Mouse (Mus musculus) cerebellum, adult 9-11 months (tissue): ENCODE data around the gene Gm45337.

Source experiments
- DNase-seq: peaks from one replicate; pipeline ENCODE4 v3.0.0; 2022

Gene Gm45337

DNA sequence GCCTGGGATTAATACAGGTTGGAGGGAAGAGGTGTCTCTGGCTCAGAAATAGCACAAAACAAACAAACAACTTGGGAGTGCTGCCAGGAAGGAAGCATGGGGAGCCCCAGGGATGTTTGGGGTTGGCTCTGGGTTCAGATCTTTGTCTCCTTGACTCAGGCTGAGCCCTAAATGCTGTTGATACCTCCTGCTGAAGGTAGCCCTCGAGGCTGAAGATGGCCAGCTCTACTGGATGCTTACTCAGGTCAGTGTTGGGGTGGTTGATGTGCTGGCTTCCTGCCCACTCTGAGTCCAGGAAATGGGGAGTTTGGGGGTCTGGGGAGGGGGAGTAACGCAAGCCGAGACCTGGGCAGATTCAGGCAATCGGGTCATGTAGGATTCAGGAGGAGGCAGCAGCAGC, 47.7 kb downstream of the Gm45337 start:
- peak; percentile 65 for DNase-seq

DNA sequence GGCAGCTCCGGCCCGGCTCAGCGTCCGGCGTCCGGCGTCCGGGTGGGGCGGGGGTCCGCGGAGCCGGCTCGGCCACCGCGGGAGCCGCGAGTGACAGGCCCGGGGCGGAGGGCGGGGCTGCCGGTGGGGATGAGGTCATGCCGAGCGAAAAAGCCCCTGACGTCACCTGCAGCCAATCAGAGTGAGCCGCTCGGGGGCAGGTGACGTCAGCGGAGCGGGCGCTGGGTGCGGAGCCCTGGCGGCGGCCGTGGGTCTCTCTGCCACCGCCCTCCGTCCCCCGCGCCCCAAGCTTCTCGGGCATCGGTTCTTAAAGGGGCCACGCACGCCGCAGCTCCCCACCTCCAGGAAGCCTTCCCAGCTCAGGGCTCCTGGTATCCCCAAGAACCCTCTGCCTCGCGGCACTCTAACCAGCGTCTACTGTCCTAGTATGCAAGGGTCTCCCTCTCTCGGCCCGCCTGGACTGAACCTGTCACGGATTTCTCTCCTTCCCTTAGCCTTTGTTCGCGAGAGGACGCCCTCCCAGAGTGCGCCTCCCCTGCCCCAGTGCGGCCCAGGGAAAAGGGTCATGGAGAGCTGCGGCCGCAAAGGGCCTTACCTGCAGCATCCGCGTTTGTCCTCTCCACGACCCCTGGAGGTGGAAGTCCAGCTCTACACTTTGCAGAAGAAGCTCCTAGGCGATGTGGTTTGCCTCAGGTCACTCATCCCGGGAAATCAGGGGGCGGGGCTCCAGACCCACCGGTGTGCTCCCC, 49.0 kb downstream of the Gm45337 start, which contains the start of gene Dusp8:
Gene Dusp8 (minus strand): TSS at position 661 of the 749 bp plus-strand sequence.
- DNase-seq, result peak; percentile 97

DNA sequence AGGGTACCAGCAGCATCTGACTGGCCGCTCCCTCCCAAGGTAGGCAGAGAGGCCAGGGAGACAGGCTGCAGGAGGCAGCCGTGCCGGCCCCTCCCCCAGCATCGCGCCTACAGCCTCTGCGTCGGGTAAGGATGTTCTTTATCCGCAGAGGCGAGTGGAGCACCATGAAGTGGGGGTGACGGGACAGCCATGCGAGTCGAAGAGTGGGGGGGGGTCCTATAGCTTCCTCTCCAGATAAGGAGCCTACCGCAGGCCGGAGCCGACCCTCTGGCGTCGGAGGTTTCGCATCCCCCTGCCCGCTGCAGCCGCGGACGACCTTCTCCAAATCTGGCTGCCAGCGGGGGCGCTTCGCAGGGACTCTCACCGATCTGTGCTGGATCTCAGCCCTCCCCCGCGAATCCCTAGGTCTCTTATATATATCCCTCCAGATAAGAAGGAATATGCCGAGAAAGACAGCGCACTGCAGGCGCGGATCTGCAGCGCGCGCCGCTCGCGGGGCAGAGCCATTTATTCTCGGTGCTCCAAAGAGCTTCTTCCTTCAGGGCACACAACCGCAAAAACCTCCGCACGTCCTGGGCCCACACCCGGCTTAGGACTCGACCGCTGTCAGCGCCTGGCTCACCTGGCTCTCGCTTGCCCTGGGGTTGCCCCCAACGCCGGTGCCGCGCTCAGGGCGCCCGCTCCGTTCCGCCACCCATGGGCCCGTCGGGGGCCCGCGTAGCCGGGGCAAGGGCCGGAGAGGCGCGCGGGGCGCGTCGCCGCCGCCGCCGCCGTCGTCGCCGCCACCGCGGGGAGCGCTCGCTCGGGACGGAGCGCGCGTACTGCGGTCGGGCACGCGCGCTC, 49.9 kb downstream of the Gm45337 start:
- peak; percentile 88 for DNase-seq

DNA sequence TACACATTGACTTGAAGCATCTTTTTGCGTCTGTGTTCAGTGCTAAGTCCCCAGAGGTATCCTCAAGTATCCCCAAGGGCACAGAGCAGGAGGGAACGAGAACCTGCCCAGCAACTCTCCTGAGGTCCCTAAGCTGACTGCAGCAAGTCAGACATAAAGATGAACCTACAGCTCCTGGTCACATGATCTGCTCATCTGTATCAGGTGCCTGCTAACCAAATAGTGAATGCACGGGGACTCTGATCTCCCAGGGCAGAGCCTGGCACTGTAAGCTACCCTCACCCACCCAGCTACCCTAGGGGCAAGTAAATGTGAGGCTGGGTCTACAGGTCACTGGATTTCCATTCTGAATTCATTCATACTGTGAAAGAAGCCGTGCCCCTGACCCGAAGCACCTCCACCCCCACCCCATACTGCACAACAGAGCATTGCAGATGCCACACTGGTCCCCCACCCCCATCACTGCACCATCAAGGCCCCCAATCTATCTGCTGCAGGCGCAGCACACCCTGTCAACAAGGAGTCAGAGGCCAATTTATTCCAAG, 50.6 kb downstream of the Gm45337 start:
- peak; percentile 56 for DNase-seq
